Mouse (Mus musculus) embryonic fibroblast, embryonic 13.5 days (primary cell): ENCODE measurements around the gene Gsdme.

Experiments used
- CTCF ChIP-seq: IDR thresholded peaks from 2 replicates; pipeline ENCODE4 v1.5.1; 2011; ENCODE audit warnings: mild to moderate bottlenecking, control low read depth, low read length, moderate library complexity, borderline replicate concordance; ENCODE audit not compliant: insufficient read depth
- POLR2A ChIP-seq: IDR thresholded peaks from 2 replicates; pipeline ENCODE4 v1.6.1; 2011; ENCODE audit warnings: low read depth, mild to moderate bottlenecking, control low read depth, low read length, moderate library complexity

GRCm38 (mm10) chr6:50225232-50225631, 38.4 kb downstream of the Gsdme start:
- no peak for TF ChIP-seq CTCF
- no peak for TF ChIP-seq POLR2A
